Mouse (Mus musculus) cerebellum, postnatal 25 days (tissue): ENCODE results near the gene Polr2l.

ENCODE experiments used
- DNase-seq, 2 experiments: peaks; one replicate each; pipeline ENCODE4 v3.0.0; 2021; ENCODE audit warnings: mixed read lengths in 2 of 2

Polr2l gene

GRCm38 (mm10) chr7:141475011-141475804, at the start of gene Polr2l, which contains the start of gene Tspan4:
Polr2l (minus strand) TSS chr7:141475132.
Tspan4 (plus strand) TSS chr7:141475240.
- peak; percentile 91 to 93 for DNase-seq

GRCm38 (mm10) chr7:141524271-141524670, 49.3 kb upstream of the Polr2l start:
- no peak for DNase-seq

- DNase-seq: peak in 1 of 2 experiments; percentile 61
These were observed 48.1 kb upstream of the Polr2l start for GRCm38 (mm10) chr7:141523007-141523406.

- no peak for DNase-seq
These were observed 44.9 kb upstream of the Polr2l start for GRCm38 (mm10) chr7:141519795-141520194.

- no peak for DNase-seq
These were observed 44.0 kb upstream of the Polr2l start for GRCm38 (mm10) chr7:141518926-141519325.

- DNase-seq: no peak
These were observed 43.4 kb upstream of the Polr2l start for GRCm38 (mm10) chr7:141518296-141518695.

GRCm38 (mm10) chr7:141517638-141518037, 42.7 kb upstream of the Polr2l start:
- no peak for DNase-seq

- peak; percentile 73 to 80 for DNase-seq
These were observed 35.8 kb upstream of the Polr2l start for GRCm38 (mm10) chr7:141510681-141511191.

- DNase-seq: peak; percentile 61 to 77
These were observed 35.3 kb upstream of the Polr2l start for GRCm38 (mm10) chr7:141510196-141510595.

GRCm38 (mm10) chr7:141508160-141508559, 33.2 kb upstream of the Polr2l start:
- no peak for DNase-seq

- no peak for DNase-seq
These were observed 31.3 kb upstream of the Polr2l start for GRCm38 (mm10) chr7:141506278-141506677.

GRCm38 (mm10) chr7:141502556-141502905, 27.6 kb upstream of the Polr2l start:
- peak; percentile 82 for DNase-seq

- DNase-seq: peak in 1 of 2 experiments; percentile 54
These were observed 27.1 kb upstream of the Polr2l start for GRCm38 (mm10) chr7:141501820-141502555.

- DNase-seq: no peak
These were observed 22.7 kb upstream of the Polr2l start for GRCm38 (mm10) chr7:141497600-141497999.

GRCm38 (mm10) chr7:141495940-141496339, 21.0 kb upstream of the Polr2l start:
- peak; percentile 25 to 31 for DNase-seq

GRCm38 (mm10) chr7:141495379-141495778, 20.4 kb upstream of the Polr2l start:
- peak; percentile 42 to 46 for DNase-seq

GRCm38 (mm10) chr7:141493729-141494128, 18.8 kb upstream of the Polr2l start:
- peak; percentile 42 to 47 for DNase-seq

- peak; percentile 71 to 79 for DNase-seq
These were observed 17.8 kb upstream of the Polr2l start for GRCm38 (mm10) chr7:141492738-141493137.

GRCm38 (mm10) chr7:141491151-141491550, 16.2 kb upstream of the Polr2l start:
- peak in 1 of 2 experiments; percentile 41 for DNase-seq

- DNase-seq: peak in 1 of 2 experiments; percentile 46
These were observed 12.2 kb upstream of the Polr2l start for GRCm38 (mm10) chr7:141487141-141487540.

- peak in 1 of 2 experiments; percentile 43 for DNase-seq
These were observed 11.3 kb upstream of the Polr2l start for GRCm38 (mm10) chr7:141486239-141486638.

GRCm38 (mm10) chr7:141485606-141486005, 10.7 kb upstream of the Polr2l start:
- peak; percentile 97 to 98 for DNase-seq

- no peak for DNase-seq
These were observed 10.3 kb upstream of the Polr2l start for GRCm38 (mm10) chr7:141485186-141485585.
